Mouse (Mus musculus): ENCODE measurements around the gene Cyp4a32. TPM values are rescaled to one million over a fixed set of nuclear protein-coding genes. Genes with fewer than 3 reads are reported as not detected.
"Not testable (repeated sequence)": the region's sequence is repeated elsewhere in the genome, so short reads cannot be mapped to it uniquely, and the experiment has no call there.

Cyp4a32 gene
- polyA plus RNA-seq (2017; shearing (Covaris generic)): not detected

DNA sequence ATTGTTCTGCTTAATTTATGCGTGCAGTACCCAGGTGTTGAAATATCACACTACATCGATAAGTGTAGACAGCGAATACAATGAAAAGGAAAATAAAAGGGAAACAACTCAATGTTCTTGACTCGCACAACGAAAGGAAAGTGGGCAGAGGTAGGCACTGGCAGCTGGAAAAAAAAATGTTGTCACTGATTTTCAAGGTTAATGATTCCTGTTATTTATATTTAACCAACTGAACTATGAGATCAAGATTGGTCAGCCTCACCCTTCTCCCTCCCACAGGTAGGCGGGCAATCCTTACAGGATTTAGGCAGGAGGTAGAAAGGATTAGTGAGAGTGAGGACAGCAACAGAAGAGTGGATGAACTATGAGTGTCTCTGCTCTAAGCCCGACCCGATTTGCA lies at the start of gene Cyp4a32:
Cyp4a32 (plus strand) TSS at position 359 of the 400 bp plus-strand sequence.
- not testable (repeated sequence) for ATAC-seq

DNA sequence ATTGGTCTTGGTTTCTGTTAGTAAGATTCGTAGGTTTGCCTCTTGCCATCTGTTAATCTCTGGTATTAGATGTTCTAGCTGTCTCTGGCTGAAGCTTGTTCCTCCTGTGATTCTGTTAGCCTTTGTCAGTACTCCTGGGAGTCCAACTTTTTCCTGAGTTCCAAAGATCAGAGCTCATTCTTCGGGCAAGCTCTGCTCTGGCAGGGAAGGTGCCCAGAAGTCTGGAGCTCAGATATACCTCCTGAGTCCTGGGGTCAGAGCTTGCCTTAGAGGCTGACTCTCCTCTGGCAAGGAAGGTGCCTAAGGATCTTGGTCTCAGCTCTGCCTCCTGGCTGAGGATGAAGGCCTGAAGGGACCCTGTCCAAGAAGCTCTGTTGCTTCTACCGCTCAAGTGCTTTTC lies 48.0 kb upstream of the Cyp4a32 start:
- ATAC-seq: no peak

DNA sequence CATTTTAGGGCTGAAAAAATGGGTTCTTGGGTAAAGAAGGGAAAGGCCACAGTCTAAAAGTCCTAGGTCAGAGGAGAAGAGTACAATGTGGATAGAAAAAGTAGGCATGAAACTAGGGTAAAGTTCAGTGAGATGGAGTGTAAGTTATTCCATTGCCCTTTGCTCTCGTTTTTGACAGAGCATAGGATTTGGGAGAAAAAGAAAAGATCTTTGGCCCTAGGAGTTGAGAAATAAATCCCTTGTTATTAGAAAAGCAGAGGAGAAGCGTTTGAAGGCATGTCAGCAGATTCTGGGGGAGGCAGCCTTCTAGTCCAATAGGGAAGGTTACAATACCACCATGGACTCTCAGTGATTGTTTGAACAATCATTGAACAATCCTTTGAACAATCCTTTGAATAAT lies 45.3 kb upstream of the Cyp4a32 start:
- no peak for ATAC-seq

DNA sequence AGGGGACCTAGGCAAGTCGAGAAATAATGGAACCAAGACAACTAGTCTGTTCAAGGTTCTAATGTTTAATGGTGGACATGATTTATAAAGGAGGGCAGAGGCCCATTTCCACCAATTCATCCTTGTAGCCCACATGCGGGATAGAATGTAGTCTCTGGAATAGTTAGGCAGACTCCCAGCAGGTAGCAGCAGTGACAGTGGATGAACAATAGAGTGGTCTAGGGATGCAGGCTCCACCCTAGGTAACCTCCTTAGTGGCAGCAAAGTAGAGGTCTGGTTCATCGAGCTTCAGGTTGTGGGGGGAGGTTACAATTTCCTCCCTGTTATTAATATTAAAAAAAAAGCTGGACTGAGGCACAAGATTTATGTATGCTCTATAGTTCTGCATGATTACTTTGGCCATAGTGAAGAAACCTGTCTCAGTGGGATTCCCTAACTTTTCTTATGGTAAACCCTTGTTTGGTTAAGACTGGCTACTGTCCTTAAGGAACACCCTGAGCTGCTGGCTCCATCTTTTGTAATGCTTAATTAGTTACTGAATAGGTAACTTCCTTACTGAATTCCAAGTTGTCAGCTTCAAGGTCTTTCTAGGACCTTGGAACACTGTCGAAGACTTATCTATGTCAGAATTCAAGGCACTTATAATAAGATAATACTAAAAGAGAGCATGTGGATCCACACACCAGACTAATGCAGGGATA lies 42.8 kb upstream of the Cyp4a32 start:
- ATAC-seq: no peak

DNA sequence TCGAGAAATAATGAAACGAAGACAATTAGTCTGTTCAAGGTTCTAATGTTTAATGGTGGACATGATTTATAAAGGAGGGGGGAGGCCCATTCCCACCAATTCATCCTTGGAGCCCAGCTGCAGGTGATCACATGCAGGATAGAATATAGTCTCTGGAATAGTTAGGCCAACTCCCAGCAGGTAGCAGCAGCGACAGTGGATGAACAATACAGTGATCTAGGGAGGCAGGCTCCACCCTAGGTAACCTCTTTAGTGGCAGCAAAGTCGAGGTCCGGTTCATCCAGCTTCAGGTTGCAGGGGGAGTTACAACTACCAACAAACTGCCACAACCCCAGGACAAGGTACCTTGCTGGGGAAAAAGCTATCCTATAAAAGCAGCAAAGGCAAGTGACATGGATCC lies 39.5 kb upstream of the Cyp4a32 start:
- ATAC-seq: not testable (repeated sequence)

DNA sequence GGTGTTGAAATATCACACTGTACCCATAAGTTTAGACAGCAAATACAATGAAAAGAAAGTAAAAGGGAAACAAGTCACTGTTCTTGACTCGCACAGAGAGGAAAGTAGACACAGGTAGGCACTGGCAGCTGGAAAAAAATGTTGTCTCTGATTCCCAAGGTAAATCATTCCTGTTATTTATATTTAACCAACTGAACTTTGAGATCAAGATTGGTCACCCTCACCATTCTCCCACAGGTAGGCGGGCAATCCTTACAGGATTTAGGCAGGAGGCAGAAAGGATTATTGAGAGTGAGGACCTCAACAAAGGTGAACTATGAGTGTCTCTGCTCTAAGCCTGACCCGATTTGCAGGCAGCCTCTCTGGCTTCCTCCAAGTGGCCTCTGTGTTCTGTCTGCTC lies 37.4 kb upstream of the Cyp4a32 start, which contains the start of gene Cyp4a31:
Cyp4a31 (plus strand) TSS at position 249 of the 400 bp plus-strand sequence.
- ATAC-seq: no peak

DNA sequence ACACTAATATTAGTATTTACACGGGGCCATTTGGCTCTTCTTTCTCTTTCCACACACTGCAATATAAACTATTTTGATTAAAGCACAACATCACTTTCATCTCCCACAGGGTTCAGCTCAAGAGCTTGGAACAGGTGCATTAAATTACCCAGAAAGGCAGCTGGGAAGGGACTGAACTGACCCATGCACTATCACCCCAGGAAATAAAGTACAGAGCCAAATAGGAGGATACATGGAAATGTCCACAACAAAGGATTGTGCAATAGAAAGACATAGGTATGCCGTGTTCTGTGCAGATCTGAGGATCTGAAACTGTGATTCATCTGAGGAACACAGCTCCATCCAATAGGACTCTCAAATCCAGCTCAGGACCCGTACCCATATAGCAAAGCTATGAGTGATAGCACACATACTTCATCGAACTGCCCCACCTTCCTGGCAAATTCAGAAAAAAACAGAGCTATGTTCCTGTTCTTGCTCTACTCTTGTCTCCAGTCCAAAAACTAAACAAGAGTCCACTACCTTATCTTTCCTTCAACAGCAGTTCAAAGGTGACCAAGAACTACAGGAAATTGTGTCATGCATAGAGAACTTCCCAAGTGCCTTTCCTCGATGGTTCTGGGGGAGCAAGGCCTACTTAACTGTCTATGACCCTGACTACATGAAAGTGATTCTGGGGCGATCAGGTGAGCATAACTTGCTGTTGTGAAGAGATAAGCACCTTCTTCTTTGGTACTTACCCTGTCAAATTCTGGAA lies 36.1 kb upstream of the Cyp4a32 start:
- ATAC-seq: not testable (repeated sequence)

DNA sequence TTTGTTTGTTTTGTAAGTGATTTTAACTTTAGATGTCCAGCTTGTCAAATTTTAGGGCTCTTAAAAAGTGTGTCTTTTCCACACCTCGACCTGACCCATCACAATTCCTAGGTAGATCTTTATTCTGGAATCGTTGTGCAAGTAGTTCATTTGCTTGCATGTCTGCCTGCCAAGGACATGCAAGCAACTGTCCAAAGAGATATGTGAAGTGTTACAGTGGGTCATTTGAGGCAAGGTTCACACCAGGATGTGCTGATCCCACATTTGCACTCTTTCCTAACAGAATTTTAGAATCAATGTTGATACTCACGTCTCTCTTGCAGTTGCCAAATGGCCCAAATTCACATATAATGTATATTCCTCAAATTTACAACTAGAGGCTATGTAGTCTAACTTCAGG lies 25.5 kb upstream of the Cyp4a32 start:
- ATAC-seq: no peak

DNA sequence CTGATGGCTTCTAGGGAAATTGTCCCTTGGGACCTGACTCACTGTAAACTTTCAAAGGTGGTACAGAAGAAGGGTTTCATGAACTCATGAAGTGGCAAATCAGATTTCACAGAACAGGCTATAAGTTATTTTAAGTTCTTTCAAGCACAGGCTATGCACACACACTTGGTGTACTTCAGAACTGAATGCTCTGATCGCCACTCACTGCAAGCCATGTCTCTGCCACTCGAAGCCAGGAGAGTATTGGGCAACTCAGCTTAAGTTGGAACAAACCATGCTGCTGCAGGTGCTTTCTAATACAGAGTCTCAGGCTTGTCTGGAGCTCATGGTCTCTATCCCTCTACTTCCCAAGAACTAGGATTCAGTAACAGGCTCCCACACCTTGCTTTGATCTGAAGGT lies 25.0 kb upstream of the Cyp4a32 start:
- ATAC-seq: no peak

DNA sequence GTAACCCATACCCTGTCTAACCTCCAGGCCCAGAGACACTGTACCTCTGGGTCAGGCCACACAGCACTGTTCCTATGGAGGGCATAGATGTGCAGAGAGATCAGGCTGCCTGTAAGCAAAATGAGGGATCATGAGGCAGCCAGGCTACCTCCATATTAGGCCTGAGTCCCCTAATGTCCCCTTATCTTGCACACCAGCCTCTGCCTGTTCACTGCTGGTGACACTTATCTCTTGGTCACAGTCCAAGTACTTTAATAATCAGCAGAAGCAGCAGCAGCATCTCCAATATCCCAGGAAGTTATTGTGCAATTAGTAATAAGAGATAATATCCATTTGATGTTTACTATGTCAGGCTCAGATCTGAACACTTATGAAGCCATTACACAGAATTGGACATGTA lies 17.7 kb upstream of the Cyp4a32 start:
- no peak for ATAC-seq

DNA sequence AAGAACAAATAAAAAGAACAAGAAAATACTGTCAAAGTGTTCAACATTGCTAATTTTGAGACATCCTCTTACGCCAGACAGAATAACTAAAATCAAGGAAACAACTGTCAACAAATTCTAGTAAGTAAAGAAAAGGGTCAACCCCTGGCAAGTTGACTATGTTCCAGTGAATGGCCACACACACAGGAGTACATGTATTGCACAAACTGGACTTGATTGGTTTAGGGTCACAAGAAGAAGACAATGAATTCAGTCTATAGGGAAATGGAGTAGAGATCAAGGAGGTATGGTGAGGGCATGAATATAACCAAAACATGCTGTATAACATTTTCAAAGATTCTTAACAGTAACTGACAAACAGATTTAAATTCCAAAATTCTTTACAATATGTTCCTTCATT lies 4.4 kb upstream of the Cyp4a32 start:
- ATAC-seq: no peak

DNA sequence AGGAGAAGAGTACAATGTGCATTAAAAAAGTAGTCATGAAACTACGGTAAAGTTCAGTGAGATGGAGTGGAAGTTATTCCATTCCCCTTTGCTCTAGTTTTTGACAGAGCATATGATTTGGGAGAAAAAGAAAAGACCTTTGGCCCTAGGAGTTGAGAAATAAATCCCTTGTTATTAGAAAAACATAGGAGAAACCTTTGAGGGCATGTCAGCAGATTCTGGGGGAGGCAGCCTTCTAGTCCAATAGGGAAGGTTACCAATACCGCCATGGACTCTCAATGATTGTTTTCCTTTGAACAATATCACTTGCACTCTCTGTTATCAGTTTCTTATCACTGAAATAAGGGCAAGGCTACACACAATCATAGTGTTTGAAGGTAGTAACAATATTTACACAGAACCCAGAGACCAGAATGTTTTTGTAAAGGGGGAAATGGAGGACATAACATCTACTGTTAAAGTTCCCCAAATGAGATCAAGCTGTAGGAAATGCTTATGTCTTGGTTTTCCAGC lies 3.9 kb upstream of the Cyp4a32 start:
- no peak for ATAC-seq

DNA sequence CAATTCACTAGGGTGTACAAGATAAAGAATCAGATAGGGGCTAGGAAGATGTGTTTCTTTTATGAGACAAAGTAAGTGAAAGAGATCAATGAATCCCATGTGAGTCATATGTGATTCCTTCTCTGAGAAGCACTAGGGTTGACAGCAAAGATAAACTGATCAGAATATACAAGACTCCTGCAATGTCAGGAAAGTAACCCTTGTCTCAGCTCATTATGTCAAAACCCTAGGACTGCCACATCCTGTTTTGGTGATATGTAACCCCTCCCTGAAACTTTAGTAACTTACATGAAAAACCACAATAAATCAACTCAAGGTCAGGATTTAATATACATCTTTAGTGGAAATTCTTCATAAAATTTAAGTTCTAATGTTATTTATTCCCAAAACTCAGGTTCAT lies 13.2 kb downstream of the Cyp4a32 start:
- peak; percentile 69 for ATAC-seq

DNA sequence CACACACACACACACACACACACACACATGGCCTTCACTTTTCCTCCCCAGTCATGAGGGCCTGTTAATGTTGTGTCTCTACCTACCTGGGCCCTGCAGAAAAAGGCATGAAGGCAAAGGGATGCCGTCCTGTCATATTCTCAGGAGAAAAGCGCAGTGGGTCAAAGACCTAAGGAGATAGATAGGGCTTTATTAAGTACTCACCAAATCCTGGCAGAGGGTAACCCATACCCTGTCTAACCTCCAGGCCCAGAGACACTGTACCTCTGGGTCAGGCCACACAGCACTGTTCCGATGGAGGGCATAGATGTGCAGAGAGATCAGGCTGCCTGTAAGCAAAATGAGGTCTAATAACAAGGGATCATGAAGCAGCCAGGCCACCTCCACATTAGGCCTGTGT lies 24.8 kb downstream of the Cyp4a32 start:
- ATAC-seq: not testable (repeated sequence)

DNA sequence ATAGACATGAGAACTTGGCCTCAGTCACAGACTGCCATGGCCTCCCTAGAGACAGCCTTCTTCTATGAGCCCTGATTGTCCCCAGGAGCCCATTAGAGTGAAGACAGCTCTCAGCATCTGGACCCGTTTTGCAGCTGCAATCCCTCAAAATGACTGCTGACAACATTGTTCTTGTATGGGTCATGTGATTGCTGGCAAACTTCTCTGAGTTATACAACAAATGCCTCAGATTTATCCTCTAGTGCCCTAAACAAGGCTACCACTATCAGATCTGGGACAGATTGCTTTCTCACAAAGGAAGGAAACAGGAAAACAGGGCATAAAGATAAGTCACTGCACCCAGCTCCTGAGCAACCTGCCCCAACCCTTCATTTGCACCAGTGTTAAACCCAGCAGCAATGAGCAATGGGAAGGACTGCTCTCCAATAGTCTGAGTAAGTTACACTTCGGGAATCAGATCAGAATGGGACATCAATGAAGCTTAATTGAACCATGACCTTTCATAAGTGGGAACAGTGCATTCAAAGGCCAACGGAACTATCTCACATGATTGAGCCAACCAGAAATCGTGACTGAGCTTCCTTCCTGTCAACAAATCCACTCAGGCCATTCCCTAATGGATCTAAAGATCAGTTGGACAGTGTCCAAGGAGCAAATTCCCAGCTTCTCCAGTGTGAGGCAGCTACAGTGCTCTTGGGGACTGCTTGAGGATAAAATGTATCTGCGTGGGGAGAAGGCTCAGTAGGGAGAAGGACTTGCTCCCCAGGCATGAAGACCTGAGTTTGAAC lies 42.4 kb downstream of the Cyp4a32 start:
- no peak for ATAC-seq

DNA sequence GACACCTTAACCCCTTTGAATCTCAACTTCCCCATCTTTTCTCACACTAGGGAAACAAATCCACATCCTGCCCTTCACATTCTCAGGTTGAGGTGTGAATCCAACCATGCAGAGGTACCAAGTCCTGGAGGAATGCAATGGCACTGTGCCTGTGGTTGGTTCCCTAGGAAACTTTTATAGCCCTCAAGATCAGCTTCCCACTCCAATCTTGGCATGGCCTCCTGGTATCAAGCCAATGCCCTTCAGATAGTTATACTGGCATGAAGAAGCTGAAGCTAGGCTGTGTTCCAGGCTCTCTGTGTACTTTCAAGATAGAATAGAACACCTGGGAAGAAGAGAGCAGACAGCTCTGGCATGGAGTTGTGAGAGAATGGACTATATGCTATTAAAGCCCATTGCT lies 44.6 kb downstream of the Cyp4a32 start:
- ATAC-seq: no peak

DNA sequence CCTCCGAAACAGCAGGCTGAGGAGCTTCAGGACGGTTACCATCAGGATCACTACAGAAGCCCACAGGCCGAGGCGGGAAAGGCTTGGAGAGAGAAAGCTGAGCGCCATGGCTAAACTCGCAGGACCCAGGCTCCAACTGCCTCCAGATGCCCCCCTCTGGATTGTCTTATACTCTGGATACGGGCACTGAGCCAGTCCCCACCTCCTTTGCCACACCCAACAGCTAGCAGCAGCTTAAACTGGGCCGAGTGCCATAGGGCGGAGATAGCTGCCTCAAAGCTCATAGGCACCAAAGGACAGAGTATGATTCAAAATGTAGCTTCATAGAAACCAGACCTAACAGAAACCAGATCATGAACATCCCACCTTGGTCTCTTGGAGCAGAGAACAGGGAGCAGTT lies 46.8 kb downstream of the Cyp4a32 start, which contains the start of gene Cyp4b1:
Cyp4b1 (minus strand) TSS at position 144 of the 400 bp plus-strand sequence.
- ATAC-seq: no peak

DNA sequence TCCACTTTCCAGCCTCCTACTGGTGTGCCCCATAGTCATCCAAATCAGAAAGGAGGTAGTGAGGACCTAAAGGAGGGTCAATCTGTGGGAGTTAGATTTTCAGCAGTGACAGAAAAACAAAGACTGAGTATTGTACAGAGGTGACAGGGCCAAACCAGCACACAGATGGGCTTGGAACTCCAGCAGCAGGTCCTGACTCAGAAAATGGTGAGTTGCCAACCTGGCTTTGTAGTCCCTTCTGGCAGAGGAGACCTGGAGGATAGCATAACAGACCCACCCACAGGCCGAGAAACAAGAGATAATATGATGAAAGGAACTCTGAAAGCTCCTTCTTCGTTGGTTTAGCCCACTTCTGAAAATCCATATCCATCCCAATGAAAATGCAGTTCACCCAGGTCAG lies 48.0 kb downstream of the Cyp4a32 start:
- no peak for ATAC-seq

DNA sequence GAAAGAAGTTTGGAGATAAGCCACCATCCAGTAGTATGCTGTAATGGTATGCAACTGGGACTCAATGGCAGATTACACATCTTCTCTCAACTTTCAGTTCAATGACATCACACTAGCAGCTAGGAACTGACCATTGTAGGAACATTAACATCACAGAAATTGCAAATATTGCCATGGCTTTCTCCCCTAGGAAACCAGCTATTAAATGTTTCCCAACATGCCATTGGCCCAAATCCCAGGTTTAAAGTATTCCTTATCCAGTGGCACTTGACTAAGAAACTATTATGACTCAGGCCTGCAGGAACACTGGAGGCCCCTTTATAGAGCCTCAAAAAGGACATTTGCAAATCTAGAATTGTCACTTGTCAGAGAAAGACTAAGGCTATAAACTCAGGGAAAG lies 48.6 kb downstream of the Cyp4a32 start:
- no peak for ATAC-seq

DNA sequence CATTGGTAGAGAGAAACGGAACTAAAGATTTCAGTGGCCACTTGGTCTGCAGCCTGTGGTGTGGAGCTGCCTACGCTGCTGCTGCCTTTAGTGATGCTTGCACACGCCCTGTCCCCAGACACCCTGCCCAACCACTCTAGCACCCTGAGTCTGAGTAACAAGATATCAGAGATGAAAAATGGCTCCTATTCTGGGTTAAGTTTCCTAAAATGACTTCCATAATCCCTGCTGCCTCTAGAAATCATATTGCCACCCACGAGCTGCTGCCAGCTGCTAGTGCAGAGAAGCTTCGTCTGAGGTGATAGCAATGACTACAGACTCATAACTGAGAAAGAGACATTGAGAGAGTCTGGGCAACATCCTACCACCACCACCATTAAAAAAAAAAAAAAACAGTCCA lies 50.1 kb downstream of the Cyp4a32 start:
- no peak for ATAC-seq

DNA sequence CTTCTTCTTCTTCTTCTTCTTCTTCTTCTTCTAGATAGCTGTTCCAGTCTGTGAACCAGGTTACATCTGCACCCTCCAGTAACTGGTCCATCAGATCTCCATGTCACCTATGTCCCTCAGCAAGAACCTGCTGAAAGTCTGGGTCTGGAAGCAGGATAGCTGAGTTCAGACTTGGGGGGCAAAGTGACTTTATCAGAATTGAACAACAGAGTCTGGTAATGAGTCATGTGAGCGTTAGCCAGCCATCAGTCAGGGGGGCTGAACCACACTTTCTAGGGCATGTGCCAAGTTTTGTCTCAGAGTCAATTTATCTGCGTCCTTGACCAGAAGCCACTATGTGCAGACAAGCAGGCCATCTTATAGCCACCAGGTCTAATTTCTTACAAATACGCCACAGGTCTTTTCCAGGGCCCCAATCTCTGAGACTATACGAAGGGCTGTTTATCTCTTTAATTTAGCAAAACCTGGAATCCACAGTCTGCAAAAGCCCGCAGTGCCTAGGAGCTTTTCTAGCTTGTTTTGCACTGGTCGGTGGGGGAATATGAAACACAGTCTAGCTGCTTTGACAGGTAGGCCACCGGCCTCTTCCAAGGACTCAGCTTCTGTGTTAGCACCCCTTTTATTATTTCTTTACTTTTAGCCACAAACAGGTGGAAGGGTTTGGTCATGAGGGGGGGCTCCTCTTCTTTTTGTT lies 55.2 kb downstream of the Cyp4a32 start:
- not testable (repeated sequence) for ATAC-seq

DNA sequence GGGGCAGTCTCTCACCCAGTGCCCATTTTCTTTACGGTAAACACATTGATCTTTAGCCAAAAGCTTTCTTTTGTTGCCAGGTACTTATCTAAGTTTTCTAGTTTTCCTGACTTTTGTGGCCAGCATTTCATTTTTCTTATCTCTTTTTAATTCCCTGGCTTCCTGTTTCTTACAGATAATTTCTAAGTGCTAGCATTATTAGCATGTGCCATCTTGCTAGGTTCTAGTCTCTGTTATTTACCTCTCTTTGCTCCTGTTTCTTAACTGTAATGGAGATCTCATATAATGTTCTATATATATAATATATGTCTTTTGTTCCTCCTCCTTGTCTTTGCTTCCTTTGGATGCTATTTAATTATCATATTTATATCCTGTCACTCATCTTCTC lies 55.8 kb downstream of the Cyp4a32 start:
- not testable (repeated sequence) for ATAC-seq
